Mouse (Mus musculus) G1E (cell line): ENCODE results near the gene Ak2.

ENCODE experiments used
- CTCF ChIP-seq: IDR thresholded peaks from 2 replicates; pipeline ENCODE4 v1.5.1; 2012; ENCODE audit warnings: low read depth, low read length, inconsistent platforms, mixed read lengths
- GATA1 ChIP-seq: IDR thresholded peaks from 2 replicates; pipeline ENCODE4 v1.6.1; 2012; ENCODE audit warnings: borderline replicate concordance, low read length, inconsistent platforms, mixed read lengths
- GATA2 ChIP-seq: IDR thresholded peaks from 2 replicates; pipeline ENCODE4 v1.6.1; 2012; ENCODE audit warnings: low read depth, low read length, inconsistent platforms, borderline replicate concordance
- TAL1 ChIP-seq: conservative IDR thresholded peaks from 2 replicates; pipeline ENCODE4 v1.6.1; 2012; ENCODE audit warnings: low read depth, low read length, inconsistent platforms, mixed read lengths

- TF ChIP-seq CTCF (no peak), TAL1 (no peak), GATA1 (no peak), GATA2 (no peak)
Observed at GRCm38 (mm10) chr4:128995238-128995637, 3.5 kb downstream of the Ak2 start.
